ENCODE assay signal across 16 mouse cellular contexts in the genomic region with DNA sequence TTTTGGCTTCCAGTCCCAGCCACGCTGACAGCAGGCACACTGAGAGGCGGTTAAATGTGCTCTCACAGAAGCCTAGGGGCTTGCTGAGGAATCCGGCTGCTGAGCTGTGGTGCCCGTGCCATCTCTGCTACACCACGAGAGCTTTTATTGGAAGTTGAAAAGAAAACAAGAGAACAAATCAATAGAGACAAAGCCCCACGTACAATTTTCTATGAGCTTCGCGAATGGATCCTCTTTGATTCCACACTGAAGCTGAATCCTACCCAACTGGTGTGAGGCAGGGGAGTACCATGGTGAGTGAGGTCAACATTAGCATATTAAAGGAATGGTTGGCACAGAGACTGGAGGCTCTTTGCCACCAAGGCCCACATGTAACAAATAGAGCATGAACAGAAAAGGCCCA. TPM values are rescaled to one million over a fixed set of nuclear protein-coding genes. Genes with fewer than 3 reads are reported as not detected.
DNase-seq lines count a peak whose midpoint lies in the region; ATAC-seq lines count a peak whose summit lies in the region.
"Had no signal": no experiment of that assay in that cellular context is flagged by ENCODE, and none has a peak within 500 bp of the region (broad histone marks: within the 10 kb centered on the region; RNA-seq: fewer than 3 reads in every experiment).

No protein-coding gene starts in this region.

- H3K4me2 ChIP-seq in midbrain, embryonic 16.5 days (ENCODE audit: low read length) = no peak overlapping the region
- no peak overlapping the region for H3K4me2 ChIP-seq in midbrain, embryonic 11.5 days
- no peak overlapping the region for H3K4me2 ChIP-seq in forebrain, embryonic 14.5 days (ENCODE audit: low read length)
- H3K4me2 ChIP-seq: liver, embryonic 15.5 days had no signal

- no peak overlapping the region for H3K27ac ChIP-seq in midbrain, embryonic 16.5 days (ENCODE audit: low read length)
- no peak overlapping the region for H3K27ac ChIP-seq in midbrain, embryonic 11.5 days (ENCODE audit: low read depth, low read length)
- H3K27ac ChIP-seq in forebrain, embryonic 14.5 days (ENCODE audit: low read depth, low read length) = no peak overlapping the region
- H3K27ac ChIP-seq: heart, adult 2 months; liver, embryonic 15.5 days had no signal

- H3K9me3 ChIP-seq in midbrain, embryonic 16.5 days (replicated peaks; ENCODE audit: control insufficient read depth, low read length, poor library complexity, severe bottlenecking) = no peaks in the 10 kb centered on the region
- no peaks in the 10 kb centered on the region for H3K9me3 ChIP-seq in midbrain, embryonic 11.5 days (ENCODE audit: control insufficient read depth, low read length)
- no peaks in the 10 kb centered on the region for H3K9me3 ChIP-seq in forebrain, embryonic 14.5 days (replicated peaks; ENCODE audit: control insufficient read depth, low read length)
- H3K9me3 ChIP-seq: liver, embryonic 15.5 days had no signal

- DNase-seq in frontal cortex, postnatal 25 days (ENCODE audit: low spot score in 2 of 2) = no peak
- DNase-seq in midbrain, embryonic 11.5 days (ENCODE audit: low spot score, missing footprints) = no peak
- DNase-seq in forebrain, embryonic 14.5 days (ENCODE audit: low spot score) = peak; percentile 56
- peak; percentile 22 to 37 for DNase-seq in layer of hippocampus, adult 8-10 months (ENCODE audit: low spot score in 2 of 2)
- DNase-seq in lung, postnatal 25 days (ENCODE audit: low spot score) = no peak
- DNase-seq: heart, adult 2 months; heart, postnatal 14 days; kidney, adult 11 months; kidney, postnatal 25 days; lung, postnatal 36 days had no signal

- H3K27me3 ChIP-seq in midbrain, embryonic 16.5 days (ENCODE audit: control insufficient read depth, insufficient read depth, low read depth, low read length) = no peaks in the 10 kb centered on the region
- no peaks in the 10 kb centered on the region for H3K27me3 ChIP-seq in midbrain, embryonic 11.5 days (ENCODE audit: control insufficient read depth, insufficient read depth, low read length)
- H3K27me3 ChIP-seq in forebrain, embryonic 14.5 days (replicated peaks; ENCODE audit: control insufficient read depth, insufficient read depth, low read length) = no peaks in the 10 kb centered on the region
- H3K27me3 ChIP-seq: liver, embryonic 15.5 days had no signal

- H3K4me1 ChIP-seq in midbrain, embryonic 16.5 days (ENCODE audit: control insufficient read depth, insufficient read depth, low read length) = peaks cover 6% of the 10 kb centered on the region; the same call in 1 of the 2 replicates
- H3K4me1 ChIP-seq in midbrain, embryonic 11.5 days (ENCODE audit: control insufficient read depth, insufficient read depth, low read length) = 0 out of 2 replicates have a peak, but pooled peaks cover 2% of the 10 kb centered on the region
- peaks cover 11% of the 10 kb centered on the region for H3K4me1 ChIP-seq in forebrain, embryonic 14.5 days (ENCODE audit: control insufficient read depth, insufficient read depth, low read length)
- H3K4me1 ChIP-seq: liver, embryonic 15.5 days had no signal

- H3K36me3 ChIP-seq in midbrain, embryonic 16.5 days (ENCODE audit: control insufficient read depth, insufficient read depth, low read length) = no peaks in the 10 kb centered on the region
- no peaks in the 10 kb centered on the region for H3K36me3 ChIP-seq in midbrain, embryonic 11.5 days (ENCODE audit: control insufficient read depth, insufficient read depth, low read length)
- no peaks in the 10 kb centered on the region for H3K36me3 ChIP-seq in forebrain, embryonic 14.5 days (ENCODE audit: control insufficient read depth, insufficient read depth, low read length)
- H3K36me3 ChIP-seq: liver, embryonic 15.5 days had no signal

- ATAC-seq in frontal cortex, adult (ENCODE audit: low TSS enrichment) = peak; percentile 26; the same call in 1 of the 2 replicates
- peak; percentile 74 for ATAC-seq in midbrain, embryonic 16.5 days
- ATAC-seq in midbrain, embryonic 11.5 days (ENCODE audit: low FRiP score) = no peak
- ATAC-seq in forebrain, embryonic 14.5 days = peak; percentile 68

- WGBS in midbrain, embryonic 16.5 days = 33% methylated on average over 8 of the region's 8 CpGs
- WGBS in midbrain, embryonic 11.5 days = 64% methylated on average over 8 of the region's 8 CpGs
- WGBS in forebrain, embryonic 14.5 days = 18% methylated on average over 8 of the region's 8 CpGs

- no peak overlapping the region for H3K4me3 ChIP-seq in midbrain, embryonic 16.5 days (ENCODE audit: low read depth, low read length)
- H3K4me3 ChIP-seq in midbrain, embryonic 11.5 days (ENCODE audit: low read depth, low read length) = no peak overlapping the region
- H3K4me3 ChIP-seq in forebrain, embryonic 14.5 days (ENCODE audit: low read depth, low read length) = no peak overlapping the region
- H3K4me3 ChIP-seq: heart, adult 2 months; liver, embryonic 15.5 days had no signal

- no peak overlapping the region for H3K9ac ChIP-seq in midbrain, embryonic 16.5 days (ENCODE audit: low read depth, low read length)
- no peak overlapping the region for H3K9ac ChIP-seq in midbrain, embryonic 11.5 days (ENCODE audit: low read length)
- no peak overlapping the region for H3K9ac ChIP-seq in forebrain, embryonic 14.5 days (ENCODE audit: low read length)
- H3K9ac ChIP-seq: liver, embryonic 15.5 days had no signal

RNA-seq across cellular contexts. Expression of a gene that starts 31.0 kb away (rescaled TPM):
- polyA plus RNA-seq in midbrain, embryonic 16.5 days (2015; fragmentation: Nextera tagmentation; extraction: Ambion mirVana) = not detected in 2 replicates
- polyA plus RNA-seq in midbrain, embryonic 11.5 days (2014; fragmentation: Nextera tagmentation; extraction: Ambion mirVana) = 0.04 TPM in 1 of 2 replicates, not detected in the other
- polyA plus RNA-seq in forebrain, embryonic 14.5 days (2014; fragmentation: Nextera tagmentation; extraction: Ambion mirVana) = not detected in 2 replicates
- total RNA-seq in layer of hippocampus, adult 8-10 months (2022) = under 1 TPM in 1 of 4 experiments, not detected in 3; 0.27 TPM
- total RNA-seq: gastrocnemius, adult 18-20 months; heart, adult 2 months; monocyte, adult 5-6 weeks had no signal
- polyA plus RNA-seq: limb, embryonic 11.5 days had no signal

RNA-seq across cellular contexts. Expression of a gene that starts 46.2 kb away (rescaled TPM):
- polyA plus RNA-seq in midbrain, embryonic 16.5 days (2015; fragmentation: Nextera tagmentation; extraction: Ambion mirVana) = 40.0 and 47.5 TPM in 2 replicates
- 20.4 and 23.3 TPM in 2 replicates for polyA plus RNA-seq in midbrain, embryonic 11.5 days (2014; fragmentation: Nextera tagmentation; extraction: Ambion mirVana)
- polyA plus RNA-seq in forebrain, embryonic 14.5 days (2014; fragmentation: Nextera tagmentation; extraction: Ambion mirVana) = 20.9 and 25.6 TPM in 2 replicates
- 10 to 100 TPM; 47.6 to 53.3 (median 48.4) TPM for total RNA-seq in layer of hippocampus, adult 8-10 months (2022)

RNA-seq across cellular contexts. Expression of a gene that starts 49.8 kb away (rescaled TPM):
- polyA plus RNA-seq in midbrain, embryonic 16.5 days (2015; fragmentation: Nextera tagmentation; extraction: Ambion mirVana) = 0.24 and 0.62 TPM in 2 replicates
- 0.10 and 0.12 TPM in 2 replicates for polyA plus RNA-seq in midbrain, embryonic 11.5 days (2014; fragmentation: Nextera tagmentation; extraction: Ambion mirVana)
- polyA plus RNA-seq in forebrain, embryonic 14.5 days (2014; fragmentation: Nextera tagmentation; extraction: Ambion mirVana) = 0.36 and 0.83 TPM in 2 replicates
- total RNA-seq in layer of hippocampus, adult 8-10 months (2022) = 1 to 10 TPM in 3 of 4 experiments, under 1 TPM in 1; 0.55 to 1.3 (median 1.1) TPM
- polyA plus RNA-seq: liver, embryonic 15.5 days had no signal

Comparison
In these comparisons a context has a peak if more than half of its experiments do, and no peak if none do; other contexts are left out.
1. DNase-seq: peak in forebrain, embryonic 14.5 days (single experiment) and layer of hippocampus, adult 8-10 months (2 of 2); none in frontal cortex, postnatal 25 days (0 of 2), midbrain, embryonic 11.5 days (single experiment) and lung, postnatal 25 days (single experiment).